Mouse (Mus musculus) gastrocnemius, adult 8-10 months (tissue): ENCODE data around the gene Ssxb5. TPM values are rescaled to one million over a fixed set of nuclear protein-coding genes. Genes with fewer than 3 reads are reported as not detected.
A peak's percentile ranks its signal among the peaks of the same experiment; 100 is the strongest.
"Not testable (repeated sequence)": the region's sequence is repeated elsewhere in the genome, so short reads cannot be mapped to it uniquely, and the experiment has no call there.

ENCODE experiments used
- DNase-seq, 2 experiments: peaks; one replicate each; pipeline ENCODE4 v3.0.0; 2022; ENCODE audit warnings: low spot score in 2 of 2
- total RNA-seq, 4 experiments: library from RNA; stranded (reverse); gene quantifications; 2 replicates each; pipeline ENCODE4 v1.2.4; 2022

Gene Ssxb5
- not detected for total RNA-seq

- DNase-seq = not testable (repeated sequence)
These were observed at the start of gene Ssxb5 for GRCm38 (mm10) chrX:8803391-8803790. Gene Ssxb5 (plus strand): TSS chrX:8803691.

- peak; percentile 2 to 4 for DNase-seq
These were observed 28.6 kb downstream of the Ssxb5 start for GRCm38 (mm10) chrX:8832043-8832442.

GRCm38 (mm10) chrX:8843694-8844093 is 40.2 kb downstream of the Ssxb5 start, which contains the start of gene Gm6592:
Gene Gm6592 (plus strand): TSS chrX:8843994.
- no peak for DNase-seq

- DNase-seq = no peak
These were observed 49.0 kb downstream of the Ssxb5 start for GRCm38 (mm10) chrX:8852486-8852885.

Other genes with a start within 250 kb of the Ssxb5 start
- not detected for gene Ssxb3, start 211.9 kb upstream of the Ssxb5 start, total RNA-seq
- gene Ssxb8, start 112.8 kb upstream of the Ssxb5 start, total RNA-seq = not detected
- not detected for gene Ssx9, start 55.3 kb upstream of the Ssxb5 start, total RNA-seq
- gene Gm6592, start 40.3 kb downstream of the Ssxb5 start, total RNA-seq = not detected
- not detected for gene Gm5751, start 70.6 kb downstream of the Ssxb5 start, total RNA-seq
- under 1 TPM in 3 of 4 experiments, not detected in 1; 0.21 to 0.45 (median 0.34) TPM for gene B630019K06Rik, start 88.7 kb downstream of the Ssxb5 start, total RNA-seq
- gene Fthl17b, start 159.3 kb downstream of the Ssxb5 start, total RNA-seq = not detected
- gene Fthl17c, start 172.9 kb downstream of the Ssxb5 start, total RNA-seq = not detected
- gene Fthl17d, start 183.1 kb downstream of the Ssxb5 start, total RNA-seq = not detected
- gene Fthl17e, start 229.8 kb downstream of the Ssxb5 start, total RNA-seq = not detected